Mouse (Mus musculus) limb, embryonic 12.5 days (tissue): ENCODE data around the gene Iqcd. TPM values are rescaled to one million over a fixed set of nuclear protein-coding genes. Genes with fewer than 3 reads are reported as not detected.

Experiments
- ATAC-seq: fragments of 200-750 bp; cut with Nextera tagmentation; 2 replicates; pipeline ENCODE4 v1.8.0; 2017; ENCODE audit warnings: low read depth, moderate TSS enrichment; ENCODE audit not compliant: insufficient number of reproducible peaks, insufficient read depth, low FRiP score, low TSS enrichment
- H3K27ac ChIP-seq: fragments of 300-500 bp; sonication (generic); 2 replicates; pipeline ENCODE4 v1.5.1; 2016; ENCODE audit warnings: mild to moderate bottlenecking, moderate library complexity
- H3K27me3 ChIP-seq: fragments of 300-500 bp; sonication (generic); 2 replicates; pipeline ENCODE4 v1.6.1; 2016; ENCODE audit warnings: mild to moderate bottlenecking, moderate library complexity
- H3K36me3 ChIP-seq: fragments of 300-500 bp; sonication (generic); 2 replicates; pipeline ENCODE4 v1.6.1; 2016; ENCODE audit warnings: mild to moderate bottlenecking, moderate library complexity
- H3K4me1 ChIP-seq: fragments of 300-500 bp; sonication (generic); replicated peaks from 2 replicates; pipeline ENCODE4 v1.6.1; 2016
- H3K4me2 ChIP-seq: fragments of 300-500 bp; sonication (generic); 2 replicates; pipeline ENCODE4 v1.6.1; 2016; ENCODE audit warnings: mild to moderate bottlenecking, moderate library complexity
- H3K4me3 ChIP-seq: fragments of 300-500 bp; sonication (generic); replicated peaks from 2 replicates; pipeline ENCODE4 v1.5.1; 2016; ENCODE audit warnings: mild to moderate bottlenecking
- H3K9ac ChIP-seq: fragments of 300-500 bp; sonication (generic); replicated peaks from 2 replicates; pipeline ENCODE4 v1.6.1; 2016; ENCODE audit warnings: mild to moderate bottlenecking, moderate library complexity
- H3K9me3 ChIP-seq: fragments of 300-500 bp; sonication (generic); 2 replicates; pipeline ENCODE4 v1.6.1; 2016; ENCODE audit warnings: mild to moderate bottlenecking, moderate library complexity
- WGBS: fragments of 180-500 bp; shearing (Covaris S2); methylation state at CpG from one replicate; pipeline ENCODE4 v1.1.7; 2016; 5-methylcytosine and 5-hydroxymethylcytosine counted together
- polyA plus RNA-seq: library from polyadenylated mRNA; unstranded; fragments of >200 nt; fragmentation: Nextera tagmentation; extraction: Ambion mirVana; gene quantifications from 2 replicates; pipeline ENCODE4 v1.2.1, GENCODE M21; 2016

Iqcd gene
- polyA plus RNA-seq, 1 experiment from 2014 or later = 0.64 TPM

- WGBS = 38% methylated on average over 14 of the region's 14 CpGs
- Histone ChIP-seq H3K27me3 (no peaks in the 10 kb centered on the region), H3K27ac (0 out of 2 replicates have a peak overlapping the region, but pooled peaks have one; percentile 24), H3K4me3 (no peak overlapping the region), H3K9me3 (no peaks in the 10 kb centered on the region), H3K4me1 (peaks cover 71% of the 10 kb centered on the region), H3K9ac (no peak overlapping the region; the same call in 1 of the 2 replicates), H3K4me2 (no peak overlapping the region), H3K36me3 (peaks cover 4% of the 10 kb centered on the region; the same call in 1 of the 2 replicates)
- no peak for ATAC-seq
Observed at GRCm38 (mm10) chr5:120571056-120571740, 17.6 kb upstream of the Iqcd start.

GRCm38 (mm10) chr5:120574469-120575063, 14.2 kb upstream of the Iqcd start:
- Histone ChIP-seq H3K9ac (no peak overlapping the region), H3K4me2 (no peak overlapping the region), H3K27me3 (no peaks in the 10 kb centered on the region), H3K4me3 (no peak overlapping the region), H3K27ac (no peak overlapping the region; the same call in 1 of the 2 replicates), H3K4me1 (peaks cover 69% of the 10 kb centered on the region), H3K9me3 (no peaks in the 10 kb centered on the region), H3K36me3 (peaks cover 4% of the 10 kb centered on the region; the same call in 1 of the 2 replicates)
- ATAC-seq = no peak
- WGBS = 66% methylated on average over 10 of the region's 10 CpGs

GRCm38 (mm10) chr5:120576781-120577301, 12.0 kb upstream of the Iqcd start:
- Histone ChIP-seq H3K4me2 (no peak overlapping the region), H3K36me3 (peaks cover 12% of the 10 kb centered on the region), H3K27ac (no peak overlapping the region), H3K4me3 (no peak overlapping the region), H3K27me3 (no peaks in the 10 kb centered on the region), H3K9me3 (no peaks in the 10 kb centered on the region), H3K9ac (no peak overlapping the region), H3K4me1 (peaks cover 66% of the 10 kb centered on the region)
- ATAC-seq = no peak
- 74% methylated on average over 11 of the region's 11 CpGs for WGBS

- Histone ChIP-seq H3K4me3 (no peak overlapping the region), H3K9ac (no peak overlapping the region), H3K4me2 (peak overlapping the region; percentile 36; the same call in 1 of the 2 replicates), H3K9me3 (no peaks in the 10 kb centered on the region), H3K27me3 (no peaks in the 10 kb centered on the region), H3K27ac (peak overlapping the region; percentile 88), H3K36me3 (peaks cover 23% of the 10 kb centered on the region), H3K4me1 (peaks cover 61% of the 10 kb centered on the region)
- WGBS = 28% methylated on average over 10 of the region's 10 CpGs
- ATAC-seq = no peak
Observed at GRCm38 (mm10) chr5:120577935-120578441, 10.8 kb upstream of the Iqcd start.

- H3K9me3 ChIP-seq = no peaks in the 10 kb centered on the region
- H3K27me3 ChIP-seq = no peaks in the 10 kb centered on the region
- ATAC-seq = no peak
- peaks cover 61% of the 10 kb centered on the region for H3K4me1 ChIP-seq
- H3K9ac ChIP-seq = no peak overlapping the region
- no peak overlapping the region for H3K4me3 ChIP-seq
- H3K36me3 ChIP-seq = peaks cover 29% of the 10 kb centered on the region
- peak overlapping the region; percentile 36 for H3K4me2 ChIP-seq
- WGBS = 22% methylated on average over 12 of the region's 12 CpGs
- H3K27ac ChIP-seq = peak overlapping the region; percentile 88
Observed at GRCm38 (mm10) chr5:120578504-120579081, 10.2 kb upstream of the Iqcd start.

- H3K4me3 ChIP-seq = 0 out of 2 replicates have a peak overlapping the region, but pooled peaks have one; percentile 11
- no peaks in the 10 kb centered on the region for H3K9me3 ChIP-seq
- peaks cover 36% of the 10 kb centered on the region for H3K36me3 ChIP-seq
- H3K4me1 ChIP-seq = peaks cover 60% of the 10 kb centered on the region
- ATAC-seq = peak; percentile 66; the same call in 1 of the 2 replicates
- peak overlapping the region; percentile 36 for H3K4me2 ChIP-seq
- H3K27me3 ChIP-seq = no peaks in the 10 kb centered on the region
- WGBS = 25% methylated on average over 26 of the region's 26 CpGs
- H3K9ac ChIP-seq = no peak overlapping the region
- peak overlapping the region; percentile 88 for H3K27ac ChIP-seq
Observed at GRCm38 (mm10) chr5:120579211-120579897, 9.5 kb upstream of the Iqcd start.

- Histone ChIP-seq H3K4me2 (peak overlapping the region; percentile 36), H3K9ac (no peak overlapping the region), H3K9me3 (no peaks in the 10 kb centered on the region), H3K4me1 (peaks cover 57% of the 10 kb centered on the region), H3K27ac (peak overlapping the region; percentile 88; the same call in 1 of the 2 replicates), H3K27me3 (no peaks in the 10 kb centered on the region), H3K36me3 (peaks cover 40% of the 10 kb centered on the region), H3K4me3 (0 out of 2 replicates have a peak overlapping the region, but pooled peaks have one; percentile 11)
- 68% methylated on average over 26 of the region's 26 CpGs for WGBS
- no peak for ATAC-seq
Observed at GRCm38 (mm10) chr5:120579898-120580626, 8.8 kb upstream of the Iqcd start.

GRCm38 (mm10) chr5:120582002-120582401, 6.8 kb upstream of the Iqcd start:
- H3K4me1 ChIP-seq = peaks cover 58% of the 10 kb centered on the region
- ATAC-seq = no peak
- H3K9me3 ChIP-seq = no peaks in the 10 kb centered on the region
- WGBS = 84% methylated on average over 9 of the region's 9 CpGs
- H3K36me3 ChIP-seq = peaks cover 41% of the 10 kb centered on the region
- H3K4me2 ChIP-seq = no peak overlapping the region
- H3K27ac ChIP-seq = no peak overlapping the region
- no peak overlapping the region for H3K4me3 ChIP-seq
- H3K27me3 ChIP-seq = no peaks in the 10 kb centered on the region
- no peak overlapping the region for H3K9ac ChIP-seq

- peaks cover 55% of the 10 kb centered on the region for H3K4me1 ChIP-seq
- ATAC-seq = no peak
- no peaks in the 10 kb centered on the region for H3K27me3 ChIP-seq
- H3K36me3 ChIP-seq = peaks cover 41% of the 10 kb centered on the region
- no peaks in the 10 kb centered on the region for H3K9me3 ChIP-seq
- no peak overlapping the region for H3K9ac ChIP-seq
- no peak overlapping the region for H3K4me3 ChIP-seq
- no peak overlapping the region for H3K27ac ChIP-seq
- 83% methylated on average over 4 of the region's 4 CpGs for WGBS
- no peak overlapping the region for H3K4me2 ChIP-seq
Observed at GRCm38 (mm10) chr5:120583511-120583910, 5.3 kb upstream of the Iqcd start.

GRCm38 (mm10) chr5:120584968-120585367, 3.8 kb upstream of the Iqcd start:
- no peaks in the 10 kb centered on the region for H3K27me3 ChIP-seq
- H3K4me3 ChIP-seq = no peak overlapping the region
- H3K27ac ChIP-seq = no peak overlapping the region
- H3K9ac ChIP-seq = no peak overlapping the region
- peaks cover 45% of the 10 kb centered on the region for H3K4me1 ChIP-seq
- no peak for ATAC-seq
- 40% methylated on average over 15 of the region's 15 CpGs for WGBS
- peaks cover 41% of the 10 kb centered on the region for H3K36me3 ChIP-seq
- H3K4me2 ChIP-seq = no peak overlapping the region
- no peaks in the 10 kb centered on the region for H3K9me3 ChIP-seq
